Comparison of ENCODE assay signal across 15 mouse cellular contexts in the genomic region with DNA sequence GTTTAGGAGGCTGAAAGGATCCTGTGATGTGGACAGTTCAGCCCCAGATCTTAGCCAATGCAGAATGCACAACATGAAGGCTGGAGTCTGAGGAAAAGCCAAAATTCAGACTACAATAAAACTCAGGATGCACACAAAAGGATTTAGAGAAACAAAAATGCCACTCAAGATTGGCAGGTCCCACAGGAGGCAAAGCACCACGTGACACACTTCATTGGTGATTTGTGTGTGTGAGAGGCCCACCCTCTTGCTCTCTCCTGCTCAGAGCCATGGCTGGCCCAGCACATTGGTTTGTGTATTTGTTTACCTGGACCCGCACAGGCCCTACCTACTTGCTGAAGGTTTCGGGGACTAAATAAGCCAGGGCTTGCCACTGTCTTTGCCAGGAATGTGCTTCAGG. TPM values are rescaled to one million over a fixed set of nuclear protein-coding genes. Genes with fewer than 3 reads are reported as not detected.
"Had no signal": no experiment of that assay in that cellular context is flagged by ENCODE, and none has a peak within 500 bp of the region (broad histone marks: within the 10 kb centered on the region; RNA-seq: fewer than 3 reads in every experiment).

No protein-coding gene starts in this region.

- ATAC-seq: liver, postnatal 0 days; lung, postnatal 0 days had no signal

- H3K27me3 ChIP-seq: limb, embryonic 12.5 days; limb, embryonic 15.5 days had no signal

- H3K9me3 ChIP-seq: limb, embryonic 12.5 days; limb, embryonic 15.5 days had no signal

- H3K4me3 ChIP-seq: limb, embryonic 12.5 days; limb, embryonic 15.5 days had no signal

- H3K9ac ChIP-seq: limb, embryonic 12.5 days; limb, embryonic 15.5 days; liver, embryonic 14.5 days; liver, postnatal 0 days; lung, embryonic 14.5 days had no signal

- DNase-seq: kidney, postnatal 14 days; kidney, postnatal 4 days; left cerebral cortex, postnatal 4 days; liver, postnatal 0 days; lung, embryonic 14.5 days; midbrain, embryonic 14.5 days; thymus, adult 18-20 months; thymus, postnatal 4 days had no signal

- H3K36me3 ChIP-seq: limb, embryonic 12.5 days; limb, embryonic 15.5 days had no signal

- H3K4me2 ChIP-seq: limb, embryonic 12.5 days; limb, embryonic 15.5 days; liver, embryonic 11.5 days; lung, embryonic 14.5 days had no signal

- H3K27ac ChIP-seq: limb, embryonic 12.5 days; limb, embryonic 15.5 days; liver, embryonic 14.5 days; macrophage had no signal

RNA-seq across cellular contexts. Expression of a gene that starts 44.3 kb away (rescaled TPM):
- total RNA-seq: megakaryocyte, adult 5-6 weeks had no signal
- polyA plus RNA-seq: macrophage had no signal
